Mouse (Mus musculus) small intestine, adult 2 months (tissue): ENCODE measurements around the gene Kcnj10. TPM values are rescaled to one million over a fixed set of nuclear protein-coding genes. Genes with fewer than 3 reads are reported as not detected.

ENCODE experiments used
- H3K27ac ChIP-seq: fragments of 200-500 bp; 2 replicates; pipeline ENCODE4 v1.5.1; 2012; ENCODE audit warnings: low read depth, low read length, control low read depth, inconsistent platforms; ENCODE audit not compliant: insufficient read depth
- H3K27me3 ChIP-seq: fragments of 200-500 bp; 2 replicates; pipeline ENCODE4 v1.6.1; 2012; ENCODE audit warnings: mild to moderate bottlenecking, moderate library complexity, low read length, inconsistent platforms; ENCODE audit not compliant: control insufficient read depth, insufficient read depth
- H3K36me3 ChIP-seq: fragments of 200-500 bp; 2 replicates; pipeline ENCODE4 v1.6.1; 2012; ENCODE audit warnings: mild to moderate bottlenecking, low read length, control low read depth, inconsistent platforms; ENCODE audit not compliant: control insufficient read depth, insufficient read depth
- H3K4me1 ChIP-seq: fragments of 200-500 bp; 2 replicates; pipeline ENCODE4 v1.6.1; 2012; ENCODE audit warnings: low read length, inconsistent platforms, mixed read lengths; ENCODE audit not compliant: control insufficient read depth, insufficient read depth, insufficient read length
- H3K4me3 ChIP-seq: fragments of 200-500 bp; 2 replicates; pipeline ENCODE4 v1.5.1; 2012; ENCODE audit warnings: low read depth, mild to moderate bottlenecking, control low read depth, inconsistent platforms, low read length, moderate library complexity
- CTCF ChIP-seq: fragments of 200-500 bp; IDR thresholded peaks from 2 replicates; pipeline ENCODE4 v1.5.1; 2012; ENCODE audit warnings: low read depth, mild to moderate bottlenecking, control low read depth, inconsistent platforms, low read length, moderate library complexity, mixed read lengths; ENCODE audit not compliant: insufficient replicate concordance, insufficient read length; ENCODE audit errors: extremely low read depth
- POLR2A ChIP-seq: fragments of 200-500 bp; IDR thresholded peaks from 2 replicates; pipeline ENCODE4 v1.6.1; 2012; ENCODE audit warnings: low read depth, mild to moderate bottlenecking, control low read depth, inconsistent platforms, low read length, moderate library complexity
- WGBS: fragments of 180-500 bp; shearing (Covaris S2); methylation state at CpG from one replicate; pipeline ENCODE4 v1.1.7; 2018; 5-methylcytosine and 5-hydroxymethylcytosine counted together
- polyA plus RNA-seq: library from polyadenylated mRNA; depleted of rRNA; stranded (reverse); fragments of >200 nt; gene quantifications from 2 replicates; pipeline ENCODE4 v1.2.3, GENCODE M21; 2012

The Kcnj10 gene
- polyA plus RNA-seq, 1 experiment, result 0.65 TPM

DNA sequence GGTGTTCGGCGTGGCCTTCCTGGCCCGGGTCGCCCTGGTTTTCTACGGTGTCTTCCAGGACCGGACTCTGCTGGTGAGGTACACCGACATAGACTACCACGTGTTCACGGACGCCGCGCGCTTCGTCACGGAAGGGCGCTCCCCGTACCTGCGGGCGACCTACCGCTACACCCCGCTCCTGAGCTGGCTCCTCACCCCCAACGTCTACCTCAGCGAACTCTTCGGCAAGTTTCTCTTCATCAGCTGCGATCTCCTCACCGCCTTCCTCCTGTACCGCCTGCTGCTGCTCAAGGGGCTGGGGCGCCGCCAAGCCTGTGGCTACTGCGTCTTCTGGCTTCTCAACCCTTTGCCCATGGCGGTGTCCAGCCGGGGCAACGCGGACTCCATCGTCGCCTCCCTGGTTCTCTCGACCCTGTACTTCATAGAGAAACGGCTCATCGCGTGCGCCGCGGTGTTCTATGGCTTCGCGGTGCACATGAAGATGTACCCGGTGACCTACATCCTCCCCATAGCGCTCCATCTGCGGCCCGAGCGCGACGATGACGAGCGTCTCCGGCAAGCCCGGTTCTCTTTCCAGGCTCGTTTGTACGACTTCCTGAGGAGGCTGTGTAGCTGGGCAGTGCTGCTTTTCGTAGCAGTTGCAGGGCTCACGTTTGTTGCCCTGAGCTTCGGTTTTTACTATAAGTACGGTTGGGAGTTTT is 35.9 kb downstream of the Kcnj10 start:
- Histone ChIP-seq H3K36me3 (peaks cover 3% of the 10 kb centered on the region), H3K27ac (0 out of 2 replicates have a peak overlapping the region, but pooled peaks have one; percentile 15), H3K4me1 (peaks cover 11% of the 10 kb centered on the region; the same call in 1 of the 2 replicates), H3K27me3 (no peaks in the 10 kb centered on the region), H3K4me3 (peak overlapping the region; percentile 91)
- TF ChIP-seq POLR2A (no peak), CTCF (no peak)
- WGBS, result 2% methylated on average over 62 of the region's 62 CpGs

DNA sequence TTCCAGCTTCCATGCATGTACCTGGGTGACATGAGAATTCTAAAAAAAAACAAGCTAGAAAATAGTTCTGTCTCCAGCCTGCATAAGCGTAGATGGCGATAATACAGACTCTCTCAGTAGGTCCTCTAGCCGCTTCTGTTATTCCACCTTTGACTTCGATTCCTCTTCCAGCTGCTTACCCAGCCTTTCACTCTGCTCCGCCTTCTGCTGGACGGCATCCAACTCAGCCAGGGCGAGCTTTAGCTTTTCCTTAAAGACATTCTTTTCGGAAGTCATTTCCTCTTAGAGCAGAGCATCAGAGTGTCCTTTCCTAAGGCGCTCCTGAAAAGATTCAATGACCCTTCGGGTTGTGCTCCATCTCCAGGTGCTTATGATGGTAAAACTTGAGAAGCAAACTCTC is 39.1 kb downstream of the Kcnj10 start:
- 34% methylated on average over 10 of the region's 10 CpGs for WGBS
- no peaks in the 10 kb centered on the region for H3K27me3 ChIP-seq
- H3K4me1 ChIP-seq, result peaks cover 11% of the 10 kb centered on the region; the same call in 1 of the 2 replicates

DNA sequence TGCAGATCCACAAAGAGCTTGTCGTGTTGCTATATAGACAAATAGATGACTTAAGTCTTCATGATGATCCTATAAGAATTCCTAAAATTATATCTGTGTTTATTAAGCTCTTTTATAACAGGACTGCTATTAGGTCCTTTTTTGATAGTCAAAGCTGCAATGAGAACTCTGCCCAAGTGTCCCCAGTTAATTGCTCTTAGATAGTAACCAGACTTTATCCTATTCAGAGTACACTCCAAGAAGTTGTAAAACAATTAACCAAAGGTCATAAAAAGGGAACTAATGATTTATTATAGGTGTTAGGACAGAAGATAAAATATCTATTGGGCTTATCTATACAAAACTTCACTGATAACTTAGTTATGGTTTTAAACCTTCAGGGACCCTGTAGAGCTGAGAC is 41.1 kb downstream of the Kcnj10 start:
- Histone ChIP-seq H3K27ac (no peak overlapping the region), H3K36me3 (peaks cover 3% of the 10 kb centered on the region), H3K4me1 (peaks cover 9% of the 10 kb centered on the region; the same call in 1 of the 2 replicates), H3K4me3 (no peak overlapping the region), H3K27me3 (peaks cover 4% of the 10 kb centered on the region; the same call in 1 of the 2 replicates)
- WGBS, result 39% methylated on average over 1 of the region's 1 CpGs
- TF ChIP-seq POLR2A, result no peak
- TF ChIP-seq CTCF, result no peak

More for the DNA sequence above, 39.1 kb downstream of the Kcnj10 start:
- Histone ChIP-seq H3K4me3 (no peak overlapping the region), H3K36me3 (peaks cover 3% of the 10 kb centered on the region), H3K27ac (no peak overlapping the region)
- TF ChIP-seq POLR2A, result no peak
- no peak for TF ChIP-seq CTCF

DNA sequence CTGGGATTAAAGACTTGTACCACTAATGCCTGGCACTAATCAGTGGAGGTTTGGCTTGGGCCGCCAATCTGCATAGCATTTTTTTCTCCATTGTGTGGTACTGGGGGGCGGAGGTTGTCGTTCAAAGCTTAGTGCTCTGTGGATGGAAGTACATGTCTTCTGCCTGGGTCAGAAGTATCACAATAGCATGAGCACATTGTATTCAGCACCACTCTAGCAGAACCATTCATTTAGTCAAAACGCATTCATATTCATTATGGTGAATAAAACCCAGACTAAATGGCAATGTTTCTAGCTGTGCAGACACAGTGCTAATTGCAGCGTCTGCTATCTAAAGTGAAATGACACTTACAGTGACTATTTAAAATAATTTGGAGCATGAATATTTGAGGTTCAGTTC is 46.2 kb downstream of the Kcnj10 start:
- no peak overlapping the region for H3K27ac ChIP-seq
- H3K36me3 ChIP-seq, result no peaks in the 10 kb centered on the region; the same call in 1 of the 2 replicates
- H3K4me1 ChIP-seq, result peaks cover 3% of the 10 kb centered on the region; the same call in 1 of the 2 replicates
- TF ChIP-seq POLR2A (no peak), CTCF (no peak)
- H3K4me3 ChIP-seq, result no peak overlapping the region
- H3K27me3 ChIP-seq, result peaks cover 11% of the 10 kb centered on the region
- 92% methylated on average over 5 of the region's 5 CpGs for WGBS

DNA sequence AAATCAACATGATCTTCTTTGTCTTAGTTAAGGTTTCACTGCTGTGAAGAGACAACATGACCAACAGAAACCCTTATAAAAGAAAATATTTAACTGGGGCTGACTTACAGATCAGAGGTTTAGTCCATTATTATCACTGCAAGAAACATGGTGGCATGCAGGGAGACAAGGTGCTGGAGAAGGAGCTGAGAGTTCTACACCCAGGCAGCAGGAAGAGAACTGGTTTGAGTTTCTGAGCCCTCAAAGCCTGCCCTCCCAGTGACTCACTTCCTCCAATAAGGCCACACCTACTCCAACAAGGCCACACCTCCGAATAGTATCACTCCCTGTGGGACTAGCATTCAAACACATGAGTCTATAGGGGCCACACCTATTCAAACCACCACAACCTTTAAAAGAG is 49.8 kb downstream of the Kcnj10 start:
- Histone ChIP-seq H3K36me3 (no peaks in the 10 kb centered on the region), H3K27ac (no peak overlapping the region), H3K4me1 (peaks cover 5% of the 10 kb centered on the region; the same call in 1 of the 2 replicates), H3K27me3 (peaks cover 19% of the 10 kb centered on the region), H3K4me3 (no peak overlapping the region)
- whole genome bisulfite sequencing, result 17% methylated on average over 1 of the region's 1 CpGs
- TF ChIP-seq CTCF (no peak), POLR2A (no peak)

DNA sequence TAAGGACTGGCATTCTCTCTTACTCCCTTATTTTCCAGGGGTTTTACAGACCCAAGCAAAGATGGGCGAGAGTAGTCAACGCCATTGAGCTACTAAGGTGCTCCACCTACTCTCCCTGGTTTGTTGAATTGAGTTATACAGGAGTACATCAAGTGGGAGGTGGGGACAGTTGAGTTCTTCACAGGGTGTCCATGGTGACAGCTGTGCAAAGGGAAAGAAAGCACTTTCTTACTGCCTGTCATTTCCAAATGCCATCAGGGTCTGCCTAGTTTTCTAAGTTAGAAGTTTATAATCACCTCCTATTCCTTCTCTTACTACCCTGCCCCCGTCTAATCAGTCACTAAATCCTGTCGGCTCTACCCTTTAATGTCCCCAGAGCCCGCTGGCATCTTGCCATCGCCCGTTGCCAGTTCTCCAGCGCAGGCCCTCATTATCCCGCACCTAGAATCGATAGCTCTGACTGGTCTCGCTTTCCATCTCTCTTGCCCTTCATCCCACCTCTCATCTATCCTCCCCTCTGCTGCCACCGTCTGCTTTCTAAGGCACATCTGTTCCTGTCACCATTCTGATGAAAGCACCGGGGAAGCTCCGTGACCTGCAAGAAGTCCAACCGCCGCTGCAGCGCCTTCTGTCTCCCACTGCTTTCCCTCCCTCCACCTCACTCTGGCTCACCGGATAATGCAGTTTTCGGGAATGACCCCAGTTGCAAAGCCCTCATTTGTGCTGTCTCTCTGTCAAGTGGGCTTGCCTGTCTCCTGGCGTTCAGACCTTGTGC is 51.0 kb downstream of the Kcnj10 start:
- Histone ChIP-seq H3K36me3 (no peaks in the 10 kb centered on the region), H3K4me1 (peaks cover 5% of the 10 kb centered on the region; the same call in 1 of the 2 replicates), H3K4me3 (no peak overlapping the region), H3K27me3 (peaks cover 15% of the 10 kb centered on the region), H3K27ac (no peak overlapping the region)
- WGBS, result 16% methylated on average over 20 of the region's 20 CpGs
- no peak for TF ChIP-seq POLR2A
- TF ChIP-seq CTCF, result no peak

DNA sequence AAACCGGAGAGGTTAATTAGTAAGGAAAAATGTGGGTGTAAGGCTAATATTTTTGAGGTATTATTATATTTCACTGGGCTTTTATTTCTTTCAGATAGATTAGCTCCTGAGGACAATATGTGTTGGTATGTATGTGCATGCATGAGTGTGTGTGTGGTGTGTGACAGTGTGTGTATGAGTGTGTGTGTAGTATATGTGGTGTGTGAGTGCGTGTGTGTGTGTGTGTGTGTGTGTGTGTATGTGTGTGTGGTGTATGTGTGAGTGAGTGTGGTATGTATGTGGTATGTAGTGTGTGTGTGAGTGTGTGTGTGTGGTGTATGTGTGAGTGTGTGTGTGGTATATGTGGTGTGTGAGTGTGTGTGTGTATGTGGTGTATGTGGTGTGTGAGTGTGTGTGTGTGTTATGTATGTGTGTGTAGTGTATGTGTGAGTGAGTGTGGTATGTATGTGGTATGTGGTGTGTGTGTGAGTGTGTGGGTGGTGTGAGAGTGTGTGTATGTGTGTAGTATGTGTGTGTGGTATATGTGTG is 51.7 kb downstream of the Kcnj10 start:
- no peak overlapping the region for H3K4me3 ChIP-seq
- 58% methylated on average over 2 of the region's 2 CpGs for WGBS
- peaks cover 15% of the 10 kb centered on the region for H3K27me3 ChIP-seq
- H3K4me1 ChIP-seq, result peaks cover 7% of the 10 kb centered on the region; the same call in 1 of the 2 replicates
- H3K27ac ChIP-seq, result no peak overlapping the region
- H3K36me3 ChIP-seq, result no peaks in the 10 kb centered on the region
- TF ChIP-seq POLR2A (no peak), CTCF (no peak)
